Mouse (Mus musculus) megakaryocyte, embryonic 14.5 days (primary cell): ENCODE data around the gene Rag1. TPM values are rescaled to one million over a fixed set of nuclear protein-coding genes. Genes with fewer than 3 reads are reported as not detected.

Source experiments
- H3K27me3 ChIP-seq: replicated peaks from 2 replicates; pipeline ENCODE3; 2012; ENCODE audit warnings: inconsistent platforms
- H3K36me3 ChIP-seq: replicated peaks from 2 replicates; pipeline ENCODE3; 2012; ENCODE audit warnings: low read length, inconsistent platforms, mixed read lengths
- H3K4me1 ChIP-seq: 2 replicates; pipeline ENCODE4 v1.6.1; 2012; ENCODE audit warnings: inconsistent platforms
- H3K4me3 ChIP-seq: replicated peaks from 2 replicates; pipeline ENCODE3; 2012; ENCODE audit warnings: moderate library complexity, mild to moderate bottlenecking, inconsistent platforms
- H3K9me3 ChIP-seq: 2 replicates; pipeline ENCODE4 v1.6.1; 2012; ENCODE audit warnings: inconsistent platforms
- FLI1 ChIP-seq: IDR thresholded peaks from 2 replicates; pipeline ENCODE4 v1.6.1; 2012; ENCODE audit warnings: low read length, inconsistent platforms, mixed read lengths
- GATA1 ChIP-seq: IDR thresholded peaks from 3 replicates; pipeline ENCODE4 v1.6.1; 2012; ENCODE audit warnings: mixed read lengths, low read length, inconsistent platforms, borderline replicate concordance
- polyA plus RNA-seq: library from polyadenylated mRNA; stranded (reverse); fragments of >175 nt; gene quantifications from 2 replicates; pipeline ENCODE4 v1.2.3, GENCODE M21; 2012; ENCODE audit warnings: low replicate concordance; ENCODE audit not compliant: insufficient read depth

Rag1 gene
- not detected in 2 replicates for polyA plus RNA-seq

DNA sequence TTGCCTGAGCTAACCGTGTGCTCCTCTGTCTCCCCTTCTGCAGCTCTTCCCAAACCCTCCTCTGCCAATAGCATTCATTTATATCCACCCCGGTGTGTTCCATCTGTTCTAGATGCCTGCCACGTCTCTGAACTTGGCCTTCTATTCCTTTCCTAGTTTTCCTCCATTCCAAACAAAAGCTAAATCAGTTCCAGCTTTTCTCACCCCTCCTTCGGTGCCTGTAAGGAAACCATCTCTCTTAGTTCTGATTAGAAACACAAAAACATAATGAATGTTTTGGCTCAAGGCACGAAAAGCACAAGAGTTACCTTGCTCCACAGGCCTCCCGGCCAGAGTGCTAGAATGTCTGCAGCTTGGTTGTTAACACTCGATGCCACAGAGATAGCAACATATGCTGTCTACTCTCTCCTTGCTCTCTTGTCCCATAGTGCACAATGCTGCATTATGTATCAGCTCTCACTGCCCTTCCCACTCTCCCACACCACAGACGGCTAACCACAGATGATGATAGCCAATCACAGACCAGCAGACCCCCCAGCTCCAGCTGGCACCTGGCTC lies at the start of gene Rag1, which contains the start of gene B230118H07Rik:
Gene Rag1, minus strand, starts transcription at position 388 of the 558 bp plus-strand sequence.
Gene B230118H07Rik, minus strand, starts transcription at position 419 of the 558 bp plus-strand sequence.
- H3K27me3 ChIP-seq, result peaks cover 12% of the 10 kb centered on the region
- H3K9me3 ChIP-seq, result no peaks in the 10 kb centered on the region
- TF ChIP-seq FLI1 (no peak), GATA1 (no peak)
- H3K4me1 ChIP-seq, result peaks cover 19% of the 10 kb centered on the region
- H3K36me3 ChIP-seq, result no peaks in the 10 kb centered on the region
- H3K4me3 ChIP-seq, result peak within 1 kb of the TSS; percentile 71

DNA sequence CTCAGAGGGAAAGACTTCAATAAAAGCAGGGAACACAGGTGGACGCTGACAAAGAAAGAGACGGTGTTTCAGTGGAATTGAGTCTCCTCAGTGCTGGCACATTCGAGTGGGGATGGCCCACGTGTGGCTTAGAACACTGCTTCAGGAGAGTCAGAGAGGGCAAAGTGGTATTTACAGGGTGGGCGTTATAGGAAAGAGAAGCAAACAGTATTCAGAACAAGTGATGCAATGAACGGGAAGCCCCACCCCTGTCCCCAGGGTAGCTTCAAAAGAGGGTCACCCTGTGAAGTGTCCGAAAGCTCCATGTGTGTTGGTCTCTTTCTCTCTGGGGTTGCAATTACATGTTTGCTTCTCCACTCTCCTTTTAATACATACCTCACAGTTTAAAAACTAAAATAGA lies 46.3 kb upstream of the Rag1 start:
- H3K4me1 ChIP-seq, result peaks cover 39% of the 10 kb centered on the region
- TF ChIP-seq GATA1 (no peak), FLI1 (no peak)

DNA sequence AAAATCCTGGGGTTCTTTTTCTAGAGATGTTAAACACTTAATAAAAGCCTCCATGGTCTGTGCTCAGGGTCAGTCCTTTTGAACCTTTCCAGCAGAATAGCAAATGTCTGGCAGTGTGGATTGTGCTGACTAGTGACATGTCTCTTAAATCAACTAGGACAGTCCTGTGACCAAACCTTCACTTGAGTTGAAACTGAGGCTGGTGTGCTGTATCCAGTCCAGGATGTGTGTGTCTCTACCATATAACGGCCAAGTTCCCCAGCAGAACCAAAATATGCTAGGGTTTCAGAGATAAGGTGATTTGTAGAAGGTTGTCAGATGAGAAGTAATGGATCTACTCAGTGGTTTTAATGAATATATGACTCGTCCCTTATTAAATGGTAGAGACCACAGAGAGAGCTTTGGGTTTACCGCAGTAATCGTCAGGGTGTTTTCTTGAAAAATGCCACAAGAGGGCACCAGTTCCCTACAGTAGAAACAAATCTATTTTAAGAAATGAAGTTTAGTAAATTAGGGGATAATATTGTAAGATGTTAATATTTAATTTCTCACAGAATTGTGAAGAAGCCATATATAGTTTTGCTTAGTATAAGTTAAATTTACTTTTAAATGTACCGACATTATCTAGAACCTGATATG lies 44.4 kb upstream of the Rag1 start:
- Histone ChIP-seq H3K4me3 (no peak overlapping the region), H3K27me3 (no peaks in the 10 kb centered on the region), H3K36me3 (peaks cover 90% of the 10 kb centered on the region), H3K4me1 (peaks cover 26% of the 10 kb centered on the region), H3K9me3 (no peaks in the 10 kb centered on the region)
- TF ChIP-seq FLI1, result no peak
- TF ChIP-seq GATA1, result no peak

More for the DNA sequence above, 46.3 kb upstream of the Rag1 start:
- Histone ChIP-seq H3K4me3 (no peak overlapping the region), H3K36me3 (peaks cover 83% of the 10 kb centered on the region), H3K9me3 (no peaks in the 10 kb centered on the region), H3K27me3 (no peaks in the 10 kb centered on the region)

DNA sequence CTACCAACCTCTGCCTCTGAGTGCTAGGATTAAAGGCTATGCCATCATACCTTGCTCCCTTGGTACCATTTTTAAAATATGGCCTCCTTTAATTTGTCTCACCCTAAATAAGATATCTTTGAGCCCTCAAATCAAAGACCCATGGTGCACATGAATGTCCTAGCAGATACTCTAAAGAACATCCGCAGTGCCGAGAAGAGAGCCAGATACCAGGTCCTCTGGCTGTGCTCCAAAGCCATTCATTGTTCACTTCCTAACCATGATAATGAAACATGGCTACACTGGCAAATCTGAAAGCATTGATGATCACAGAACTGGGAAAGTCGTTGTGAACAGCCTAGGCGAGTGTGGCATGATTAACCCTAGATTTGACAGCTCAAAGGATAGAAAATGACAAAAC lies 43.7 kb upstream of the Rag1 start:
- no peak for TF ChIP-seq GATA1
- TF ChIP-seq FLI1, result no peak
- Histone ChIP-seq H3K4me3 (no peak overlapping the region), H3K9me3 (no peaks in the 10 kb centered on the region), H3K4me1 (peaks cover 19% of the 10 kb centered on the region), H3K36me3 (peaks cover 90% of the 10 kb centered on the region), H3K27me3 (no peaks in the 10 kb centered on the region)

DNA sequence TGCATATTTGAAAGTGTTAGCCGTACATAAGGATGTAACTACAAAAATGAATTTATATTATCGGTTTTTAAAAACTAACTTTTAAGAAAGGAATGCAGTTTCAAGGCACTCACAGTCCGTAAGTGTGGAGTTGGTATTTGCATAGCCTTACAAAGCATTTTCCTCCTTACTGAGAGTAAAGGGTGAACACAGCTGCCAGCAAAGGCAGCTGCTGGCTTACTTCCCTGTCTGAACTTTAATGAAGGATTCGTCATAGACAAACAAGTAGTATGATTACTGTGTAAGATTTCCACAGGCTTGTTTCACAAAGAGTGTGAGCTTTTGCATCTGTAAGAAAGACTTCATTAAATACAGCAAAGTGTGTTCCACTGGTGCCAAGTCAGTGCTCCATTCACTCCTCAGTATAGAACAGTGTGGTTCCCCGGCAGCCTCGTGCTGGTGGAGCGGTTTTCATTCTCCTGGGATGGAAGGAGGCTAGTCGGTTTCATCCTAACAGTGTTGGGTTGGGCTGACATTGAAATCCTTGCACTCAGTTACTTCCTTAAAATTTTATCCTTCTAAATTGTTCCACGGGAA lies 41.0 kb upstream of the Rag1 start:
- Histone ChIP-seq H3K4me1 (peaks cover 5% of the 10 kb centered on the region), H3K27me3 (no peaks in the 10 kb centered on the region), H3K4me3 (no peak overlapping the region), H3K9me3 (no peaks in the 10 kb centered on the region), H3K36me3 (peaks cover 90% of the 10 kb centered on the region)
- TF ChIP-seq GATA1, result no peak
- TF ChIP-seq FLI1, result no peak

DNA sequence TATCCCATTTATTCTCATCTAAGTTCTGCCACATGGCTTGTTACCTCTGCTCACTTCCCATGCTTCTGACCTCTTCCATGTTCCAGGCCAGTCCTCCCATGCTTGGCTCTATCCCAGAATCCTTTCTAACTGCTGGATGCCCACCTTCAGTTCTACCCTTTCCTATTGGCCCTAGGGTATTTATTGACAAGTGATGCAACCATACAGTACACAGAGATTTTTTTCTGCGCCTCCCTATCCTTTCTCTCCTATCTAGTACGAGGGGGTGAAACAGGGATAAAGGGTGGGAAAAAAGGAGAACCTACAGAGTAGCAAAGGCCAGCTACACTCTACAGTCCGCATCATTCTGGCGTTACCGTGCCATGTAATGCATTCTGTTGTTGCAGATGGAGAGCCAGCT lies 38.7 kb upstream of the Rag1 start:
- Histone ChIP-seq H3K27me3 (no peaks in the 10 kb centered on the region), H3K4me1 (no peaks in the 10 kb centered on the region), H3K4me3 (no peak overlapping the region), H3K36me3 (peaks cover 97% of the 10 kb centered on the region), H3K9me3 (no peaks in the 10 kb centered on the region)
- TF ChIP-seq FLI1 (no peak), GATA1 (no peak)

DNA sequence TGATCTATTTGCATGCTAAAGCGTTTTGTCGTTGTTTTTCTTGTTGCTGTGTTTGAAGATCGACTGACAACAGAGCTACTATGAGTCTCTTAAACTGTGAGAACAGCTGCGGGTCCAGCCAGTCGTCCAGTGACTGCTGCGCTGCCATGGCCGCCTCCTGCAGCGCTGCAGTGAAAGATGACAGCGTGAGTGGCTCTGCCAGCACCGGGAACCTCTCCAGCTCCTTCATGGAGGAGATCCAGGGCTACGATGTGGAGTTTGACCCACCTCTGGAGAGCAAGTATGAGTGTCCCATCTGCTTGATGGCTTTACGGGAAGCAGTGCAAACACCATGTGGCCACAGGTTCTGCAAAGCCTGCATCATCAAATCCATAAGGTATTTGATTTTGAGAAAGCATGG lies 35.1 kb upstream of the Rag1 start:
- no peak overlapping the region for H3K4me3 ChIP-seq
- no peak for TF ChIP-seq FLI1
- TF ChIP-seq GATA1, result no peak
- no peaks in the 10 kb centered on the region for H3K27me3 ChIP-seq
- H3K36me3 ChIP-seq, result peaks cover 79% of the 10 kb centered on the region
- peaks cover 25% of the 10 kb centered on the region for H3K4me1 ChIP-seq
- H3K9me3 ChIP-seq, result no peaks in the 10 kb centered on the region

DNA sequence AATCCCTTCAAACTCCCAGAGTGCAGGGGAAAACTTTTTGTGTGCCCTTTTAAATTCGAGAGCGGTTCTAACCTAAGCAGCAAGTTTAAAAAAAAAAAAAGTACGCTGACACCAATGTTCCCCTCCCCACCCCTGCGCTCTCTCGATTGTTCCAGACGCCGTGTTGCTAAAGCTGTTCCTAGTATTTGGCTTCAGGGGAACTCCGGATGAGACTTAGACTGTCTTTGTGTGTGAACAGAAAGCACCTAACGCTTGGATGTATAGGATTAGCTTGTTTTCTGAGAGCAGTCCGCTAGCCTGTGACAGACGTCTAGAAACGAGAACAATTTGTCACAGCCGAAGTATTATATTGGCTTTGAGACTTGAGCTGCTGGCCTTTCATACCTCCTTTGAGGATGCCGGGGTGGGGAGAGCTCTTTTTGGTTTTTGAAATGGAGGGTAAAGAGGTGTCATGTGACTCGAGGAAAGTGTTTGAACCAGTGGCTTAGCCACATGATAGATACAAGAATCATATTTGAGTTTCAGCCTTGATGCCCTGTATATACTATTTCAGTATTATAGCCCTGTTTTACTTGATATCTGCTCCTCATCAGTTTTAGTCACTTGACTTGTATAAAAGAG lies 30.0 kb upstream of the Rag1 start:
- Histone ChIP-seq H3K27me3 (peaks cover 4% of the 10 kb centered on the region), H3K36me3 (peaks cover 29% of the 10 kb centered on the region), H3K4me1 (peaks cover 35% of the 10 kb centered on the region), H3K4me3 (peak overlapping the region; percentile 96), H3K9me3 (no peaks in the 10 kb centered on the region)
- TF ChIP-seq GATA1, result no peak
- TF ChIP-seq FLI1, result no peak

DNA sequence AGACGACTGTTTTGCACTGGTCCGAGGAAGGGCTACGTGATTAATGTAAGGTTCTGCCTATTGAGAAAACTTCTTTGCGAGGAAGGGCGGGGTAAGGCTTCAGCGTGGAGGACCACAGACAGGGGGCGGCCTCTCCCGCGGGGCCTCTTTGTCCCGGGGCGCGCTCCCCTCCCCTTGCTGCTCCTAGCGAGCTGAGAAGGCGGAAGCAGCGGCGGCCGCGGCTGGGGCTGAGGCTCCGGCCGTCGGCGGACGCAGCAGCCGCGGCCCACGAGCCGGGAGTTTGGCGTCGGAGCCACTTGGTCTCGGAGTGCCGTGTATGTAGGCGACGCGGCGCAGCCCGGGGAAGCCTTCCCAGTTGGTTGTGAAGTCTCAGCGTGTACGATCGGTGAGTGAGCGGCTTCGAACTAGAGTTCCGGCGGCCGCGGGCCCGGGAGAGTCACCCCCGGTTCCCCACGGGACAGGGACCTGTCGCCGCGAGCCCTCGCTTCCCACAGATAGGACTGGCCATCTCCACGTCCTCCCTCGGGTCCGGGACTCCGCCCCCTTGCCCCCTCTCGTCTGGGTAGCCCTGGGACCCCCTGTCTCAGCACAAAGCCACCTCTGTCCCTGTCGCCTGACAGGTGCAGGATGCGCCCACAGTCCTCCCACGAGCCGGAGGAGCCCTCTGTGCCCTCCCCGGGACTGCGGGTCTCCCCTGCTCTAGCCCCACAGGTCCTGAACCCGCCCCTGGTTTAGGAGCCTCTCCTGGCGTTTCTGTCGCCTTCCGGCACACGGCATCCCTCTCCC lies 29.1 kb upstream of the Rag1 start, which contains the start of gene Traf6:
Gene Traf6, plus strand, starts transcription at position 194 of the 786 bp plus-strand sequence.
- Histone ChIP-seq H3K9me3 (no peaks in the 10 kb centered on the region), H3K27me3 (peaks cover 6% of the 10 kb centered on the region), H3K4me3 (peak within 1 kb of the TSS; percentile 96), H3K4me1 (peaks cover 35% of the 10 kb centered on the region), H3K36me3 (peaks cover 20% of the 10 kb centered on the region)
- TF ChIP-seq FLI1 (no peak), GATA1 (no peak)
